Mouse (Mus musculus): ENCODE results near the gene Klra10.

- TF ChIP-seq CTCF (IDR thresholded peaks at IDR 0.05; ENCODE audit: control insufficient read depth, insufficient read depth, low read length) (no peak), POLR2A (IDR thresholded peaks at IDR 0.05; ENCODE audit: borderline replicate concordance, control insufficient read depth, low read depth, low read length) (no peak)
These were observed 48.5 kb downstream of the Klra10 start, which contains the start of gene Klra7 for GRCm38 (mm10) chr6:130233222-130233621.
